Mouse (Mus musculus) spleen, postnatal 10 days (tissue): ENCODE measurements around the gene Slc2a6.

Source experiments
- DNase-seq, 2 experiments: peaks; one replicate each; pipeline ENCODE4 v3.0.0; 2021 to 2022; ENCODE audit warnings: low spot score in 2 of 2

Gene Slc2a6

DNA sequence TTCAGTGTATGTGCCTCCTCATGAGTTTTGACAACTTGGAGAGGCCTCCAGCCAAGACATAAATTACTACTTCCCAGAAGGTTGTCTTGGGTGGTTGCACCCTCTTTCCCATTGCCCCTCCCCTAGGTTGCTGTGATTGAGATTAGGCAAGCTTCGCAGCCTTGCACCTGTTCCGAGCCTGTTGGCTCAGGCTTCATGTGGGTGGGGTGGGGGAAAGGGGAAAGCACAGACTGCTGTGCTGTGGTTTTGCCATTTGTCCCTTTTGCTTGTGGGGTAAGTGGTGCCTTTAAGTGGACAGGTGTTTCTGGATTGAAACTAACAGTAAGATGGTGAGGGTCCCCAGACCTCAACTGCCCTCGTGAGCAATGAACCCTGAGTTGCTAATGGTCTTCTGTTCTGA, 8.2 kb upstream of the Slc2a6 start:
- DNase-seq = no peak

DNA sequence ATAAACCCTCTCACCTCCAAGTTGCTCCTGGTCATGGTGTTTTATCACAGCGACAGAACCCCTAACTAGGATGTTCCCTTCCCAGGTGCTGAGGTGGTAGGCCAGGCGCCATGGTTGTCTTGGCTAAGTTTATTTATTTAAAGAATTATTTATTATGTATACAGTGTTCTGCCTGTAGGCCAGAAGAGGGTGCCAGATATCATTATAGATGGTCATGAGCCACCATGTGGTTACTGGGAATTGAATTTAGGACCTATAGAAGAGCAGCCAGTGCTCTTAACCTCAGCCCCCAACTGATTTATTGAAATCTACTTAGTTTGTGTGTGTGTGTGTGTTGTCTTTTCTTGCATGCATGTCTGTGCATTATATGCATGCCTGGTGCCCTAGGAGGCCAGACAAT, 4.6 kb upstream of the Slc2a6 start:
- DNase-seq = no peak

DNA sequence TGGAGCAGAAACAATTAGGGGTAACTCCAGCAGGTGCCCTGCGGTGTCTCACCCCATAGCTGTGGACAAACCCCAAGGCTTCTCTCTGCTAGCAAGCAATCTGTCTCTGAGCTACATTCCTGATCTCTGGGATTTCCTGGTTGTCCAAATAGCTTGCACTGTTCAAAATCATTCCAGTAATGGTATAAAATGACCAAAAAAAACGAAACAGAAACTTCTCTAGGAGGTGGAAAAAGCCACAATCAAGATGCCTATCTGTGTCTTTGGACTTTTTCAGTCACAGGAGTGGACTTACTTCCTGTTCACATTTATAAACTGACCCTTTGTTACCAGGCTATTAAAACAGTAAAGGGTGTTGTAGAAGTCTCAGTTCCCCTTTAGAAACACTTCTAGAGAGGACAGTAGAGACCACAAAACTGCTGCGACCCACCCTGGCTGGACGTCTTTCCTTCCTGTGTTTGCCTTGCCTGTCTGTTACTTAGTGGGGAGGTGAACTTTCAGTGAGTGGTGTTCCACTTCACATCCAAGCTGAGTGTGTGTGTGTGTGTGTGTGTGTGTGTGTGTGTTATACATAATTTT, 728 bp upstream of the Slc2a6 start:
- no peak for DNase-seq

DNA sequence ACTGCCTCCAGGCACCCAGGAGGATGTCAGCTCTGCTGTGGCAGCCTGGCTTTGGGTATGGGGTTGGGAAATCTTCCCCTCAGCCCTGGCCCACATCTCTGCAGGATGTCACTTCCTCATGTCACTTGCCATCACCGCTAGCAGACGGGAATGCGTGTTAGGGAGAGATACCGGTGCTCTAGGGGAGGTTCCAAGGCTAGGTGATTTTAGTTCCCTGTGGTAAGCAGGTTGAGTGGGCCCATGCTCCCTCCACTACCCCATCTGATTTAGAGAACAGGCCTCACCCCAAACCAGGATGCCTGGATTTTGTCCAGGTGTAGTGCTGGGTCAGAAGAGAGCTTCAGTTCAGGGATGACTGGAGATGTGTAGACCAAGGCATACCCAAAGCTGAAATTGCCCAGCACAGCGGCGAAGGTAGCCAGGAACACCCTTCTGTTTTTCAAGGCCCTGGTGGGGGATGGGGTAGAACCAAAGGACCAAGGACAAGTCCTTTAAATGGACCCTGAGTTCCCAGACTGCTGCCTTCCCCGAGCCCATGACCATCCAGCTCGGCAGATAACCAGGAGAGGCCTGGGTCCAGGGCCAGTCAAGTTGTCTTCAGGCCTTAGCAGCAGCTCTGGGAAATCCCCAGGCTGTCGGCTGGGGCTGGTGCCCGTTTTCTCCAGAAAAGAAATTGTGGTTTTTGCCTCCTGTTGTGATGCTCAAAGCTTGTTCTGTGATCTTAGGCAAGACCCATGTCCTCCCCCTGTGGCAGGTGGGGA, 761 bp downstream of the Slc2a6 start:
- no peak for DNase-seq

DNA sequence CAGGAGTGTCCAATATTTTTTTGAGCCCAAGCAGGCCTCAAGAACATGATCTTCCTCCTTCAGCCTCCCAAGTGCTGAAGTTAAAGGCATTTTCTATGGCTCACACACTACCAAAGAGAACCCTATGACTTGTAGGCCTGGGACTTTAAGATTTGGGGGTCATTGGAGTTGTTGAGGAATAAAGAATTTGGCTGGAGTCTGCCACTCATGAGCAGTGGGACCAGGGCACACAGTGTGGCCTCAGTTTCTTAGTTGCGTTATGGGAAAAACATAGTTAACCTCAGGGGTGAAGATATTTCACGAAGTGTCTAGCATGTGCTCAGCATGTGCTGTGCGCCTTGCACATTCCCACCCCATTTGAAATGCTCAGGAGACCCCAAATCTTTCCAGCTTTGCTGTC, 1.5 kb downstream of the Slc2a6 start:
- DNase-seq = no peak

DNA sequence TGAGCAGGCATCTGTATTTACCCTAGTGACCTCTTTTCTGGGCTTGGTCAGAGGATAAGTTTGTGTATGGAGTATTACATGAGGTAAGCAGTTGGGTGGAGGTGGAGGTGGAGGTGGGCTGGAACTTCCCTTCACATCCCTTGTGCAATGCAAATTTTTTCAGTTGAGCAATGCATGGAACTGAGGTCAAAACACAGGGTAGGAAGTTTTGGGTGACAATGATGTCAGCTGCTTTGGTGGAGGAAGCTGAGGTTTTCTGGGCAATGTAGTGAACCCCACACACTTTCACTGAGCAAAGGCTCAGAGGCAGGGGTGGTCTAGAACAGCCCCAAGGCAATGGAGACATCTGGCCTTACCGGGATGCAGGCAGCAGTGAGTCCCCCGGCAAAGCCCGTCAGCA, 2.3 kb downstream of the Slc2a6 start:
- no peak for DNase-seq

DNA sequence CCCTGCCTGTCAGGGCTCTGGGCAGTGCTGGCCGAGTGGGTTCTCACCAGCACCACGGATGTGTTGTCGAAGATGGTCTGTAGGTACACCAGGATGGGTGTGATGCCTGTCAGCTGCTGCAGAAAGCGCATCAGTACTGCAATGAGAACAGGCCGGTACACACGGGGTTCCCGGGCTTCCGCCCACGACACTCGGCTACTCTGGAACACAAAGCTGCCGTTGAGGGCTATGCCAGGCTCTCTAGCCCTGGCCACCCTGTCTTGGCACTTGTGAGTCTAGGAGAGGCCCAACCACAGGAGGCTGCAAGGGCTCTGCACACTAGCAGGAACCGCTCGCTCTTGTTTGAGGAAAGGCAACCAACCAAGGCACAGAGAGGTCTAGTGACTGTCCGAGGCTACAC, 3.7 kb downstream of the Slc2a6 start:
- no peak for DNase-seq

DNA sequence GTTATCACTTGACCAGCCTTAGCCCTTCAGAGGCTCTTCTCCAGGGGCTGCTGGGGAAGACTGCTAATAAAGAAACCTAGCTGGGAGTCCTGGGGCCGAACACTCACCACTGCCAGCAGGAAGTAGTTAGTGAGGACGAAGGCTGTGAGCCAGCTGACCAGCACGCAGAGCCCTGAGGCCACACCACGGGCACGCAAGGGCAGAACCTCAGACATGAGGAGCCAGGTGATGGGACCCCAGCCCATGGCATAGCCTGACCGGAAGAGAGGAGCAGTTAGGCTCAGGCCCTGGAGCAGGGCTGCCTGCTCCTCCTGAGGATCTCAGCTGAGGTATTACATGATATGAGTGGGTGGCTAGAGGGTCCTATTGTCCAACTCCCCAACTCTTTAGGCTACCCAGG, 5.2 kb downstream of the Slc2a6 start:
- no peak for DNase-seq

DNA sequence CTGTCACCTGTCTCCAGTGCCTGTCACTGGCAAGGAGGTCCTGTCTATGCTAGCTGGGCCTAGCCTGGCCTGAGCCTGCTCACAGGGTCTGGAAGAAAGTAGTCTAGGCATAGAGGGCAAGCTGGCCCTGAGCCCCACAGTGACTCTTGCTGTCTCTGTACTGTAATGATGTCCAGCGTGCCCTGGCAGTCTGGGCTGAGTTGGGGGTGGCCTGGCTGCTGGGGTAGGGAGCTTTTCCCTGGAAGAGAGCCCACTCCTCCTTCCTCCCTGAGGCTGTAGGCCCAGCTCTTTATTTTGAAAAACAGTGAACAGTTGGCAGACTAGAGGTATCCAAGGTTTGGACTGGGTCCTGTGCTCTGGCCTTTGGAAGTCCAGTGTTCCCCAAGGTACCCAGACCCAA, 6.7 kb downstream of the Slc2a6 start:
- no peak for DNase-seq

DNA sequence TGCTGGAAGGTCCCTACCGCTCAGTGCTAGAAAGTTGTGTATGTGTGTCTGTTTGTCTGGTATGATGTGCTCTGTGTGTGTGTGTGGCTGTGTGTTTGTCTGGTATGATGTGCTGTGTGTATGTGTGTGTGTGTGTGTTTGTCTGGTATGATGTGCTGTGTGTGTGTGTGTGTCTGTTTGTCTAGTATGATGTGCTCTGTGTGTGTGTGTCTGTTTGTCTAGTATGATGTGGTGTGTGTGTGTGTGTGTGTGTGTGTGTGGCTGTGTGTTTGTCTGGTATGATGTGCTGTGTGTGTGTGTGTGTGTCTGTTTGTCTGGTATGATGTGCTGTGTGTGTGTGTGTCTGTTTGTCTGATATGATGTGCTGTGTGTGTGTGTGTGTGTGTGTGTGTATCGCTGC, 8.3 kb downstream of the Slc2a6 start:
- no peak for DNase-seq

DNA sequence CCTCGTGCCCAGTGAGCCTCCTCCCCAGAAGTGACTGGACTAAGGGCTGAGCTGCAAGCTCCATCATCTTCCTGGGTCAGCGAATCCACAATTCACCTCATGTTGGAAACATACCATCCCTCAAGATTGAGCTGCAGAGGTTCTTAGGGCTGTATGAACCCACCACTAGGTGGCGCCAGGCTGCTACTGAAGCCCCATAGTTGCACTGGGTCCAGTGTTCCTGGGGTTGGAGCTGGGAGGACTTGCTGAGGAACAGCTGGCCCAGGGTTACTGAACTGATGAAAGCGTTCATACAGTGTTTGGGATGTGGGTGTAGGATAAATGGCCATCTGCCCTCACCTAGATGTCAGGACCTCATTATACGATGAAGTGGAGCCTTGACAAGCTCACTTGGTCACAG, 10.0 kb downstream of the Slc2a6 start:
- peak; percentile 55 to 83 for DNase-seq

DNA sequence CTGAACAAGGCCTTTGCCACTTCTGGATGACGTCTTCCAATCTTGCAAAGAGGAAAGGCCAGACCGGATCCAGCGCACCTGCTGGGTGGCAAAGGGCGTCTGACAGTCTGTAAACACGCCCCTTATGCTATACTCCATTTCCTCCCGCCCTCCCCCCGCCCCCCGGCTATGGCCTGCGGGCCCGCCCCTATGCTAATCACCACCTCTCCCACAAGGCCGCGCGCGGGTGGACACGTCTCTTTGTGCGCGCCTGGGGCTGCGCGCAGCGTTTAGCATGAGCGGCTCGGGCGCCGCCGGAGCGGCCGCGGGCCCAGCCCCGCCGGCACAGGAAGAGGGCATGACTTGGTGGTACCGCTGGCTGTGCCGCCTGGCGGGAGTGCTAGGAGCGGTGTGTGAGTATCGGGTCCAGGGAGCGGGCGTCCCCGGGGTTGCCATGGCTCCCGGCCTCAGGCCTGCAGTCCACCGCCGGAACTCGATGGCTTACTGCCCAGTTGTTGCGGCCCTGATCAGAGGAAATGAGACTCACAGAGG, 18.0 kb downstream of the Slc2a6 start, which contains the start of gene Cacfd1:
Cacfd1 (plus strand) TSS at position 213 of the 531 bp plus-strand sequence.
- peak; percentile 67 to 89 for DNase-seq

DNA sequence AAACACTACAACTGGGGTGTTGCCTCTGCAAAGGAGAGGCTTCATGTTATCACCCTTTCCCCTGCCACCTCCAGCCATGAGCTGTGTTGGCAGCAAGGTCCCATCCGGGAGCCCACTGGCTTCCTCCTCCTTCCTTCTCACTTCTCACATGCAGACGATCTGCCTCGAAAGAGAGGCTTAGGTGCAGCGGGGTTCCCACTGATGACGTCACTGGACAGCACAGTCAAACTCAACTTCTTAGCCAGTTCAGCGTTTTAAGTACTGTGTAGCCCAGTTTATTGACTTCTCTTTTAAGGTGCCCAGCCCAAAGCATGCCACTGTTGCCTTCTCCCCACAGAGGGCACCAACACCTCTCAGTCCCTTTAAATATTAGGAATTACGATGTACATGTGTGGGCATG, 20.1 kb downstream of the Slc2a6 start:
- no peak for DNase-seq

DNA sequence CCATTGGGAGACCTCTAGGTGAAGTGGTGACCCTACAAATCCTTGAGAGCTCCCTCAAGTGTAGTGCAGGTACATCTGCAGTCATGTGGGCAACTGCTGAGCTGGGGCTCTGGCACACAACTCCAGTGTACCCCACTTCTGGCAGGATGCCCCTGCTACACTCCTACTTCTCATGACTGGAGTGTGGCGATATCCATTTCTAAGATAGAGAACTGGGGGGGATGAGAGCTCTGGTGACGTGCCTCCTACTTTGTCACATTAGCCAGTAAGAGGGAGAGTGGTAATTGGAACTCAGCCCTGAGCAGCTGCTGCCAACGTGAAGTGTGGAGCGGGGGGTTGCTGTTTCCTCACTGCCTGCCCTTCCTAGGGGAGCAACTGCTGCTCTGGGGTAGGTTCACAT, 21.5 kb downstream of the Slc2a6 start:
- DNase-seq = no peak

DNA sequence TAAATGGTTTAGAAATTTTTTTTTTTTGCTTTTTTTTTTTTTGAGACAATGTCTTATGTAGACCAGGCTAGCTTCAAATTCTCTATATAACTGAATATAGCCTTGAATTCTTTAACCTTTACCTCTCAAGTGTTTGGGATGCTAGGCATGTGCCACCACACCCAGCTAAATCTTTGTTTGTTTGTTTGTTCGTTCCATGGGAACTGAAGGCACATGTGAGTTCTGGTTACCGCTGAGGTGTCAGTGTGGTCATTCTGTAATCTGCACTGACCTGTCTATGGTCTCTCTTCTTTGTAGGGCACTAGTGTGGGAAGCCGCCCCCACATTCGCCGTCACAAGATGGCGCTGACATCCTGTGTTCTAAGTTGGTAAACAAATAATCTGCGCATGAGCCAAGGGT, 29.8 kb downstream of the Slc2a6 start:
- no peak for DNase-seq

DNA sequence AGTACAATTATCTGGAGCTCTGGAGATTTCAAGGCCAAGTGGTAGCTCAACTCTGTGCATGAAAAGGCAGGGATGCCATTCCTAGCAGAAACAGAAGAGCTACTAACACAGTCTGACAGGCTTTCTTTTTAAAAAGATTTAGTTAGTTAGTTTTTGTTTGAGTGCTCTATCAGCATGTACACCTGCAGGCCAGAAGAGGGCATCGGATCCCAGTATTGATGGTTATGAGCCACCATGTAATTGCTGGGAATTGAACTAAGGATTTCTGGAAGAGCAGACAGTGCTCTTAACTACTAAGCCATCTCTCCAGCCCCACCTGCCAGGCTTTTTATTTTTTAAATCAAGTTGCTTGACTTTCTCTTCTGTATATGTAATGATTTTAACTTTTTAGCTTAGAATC, 30.3 kb downstream of the Slc2a6 start:
- DNase-seq = no peak

DNA sequence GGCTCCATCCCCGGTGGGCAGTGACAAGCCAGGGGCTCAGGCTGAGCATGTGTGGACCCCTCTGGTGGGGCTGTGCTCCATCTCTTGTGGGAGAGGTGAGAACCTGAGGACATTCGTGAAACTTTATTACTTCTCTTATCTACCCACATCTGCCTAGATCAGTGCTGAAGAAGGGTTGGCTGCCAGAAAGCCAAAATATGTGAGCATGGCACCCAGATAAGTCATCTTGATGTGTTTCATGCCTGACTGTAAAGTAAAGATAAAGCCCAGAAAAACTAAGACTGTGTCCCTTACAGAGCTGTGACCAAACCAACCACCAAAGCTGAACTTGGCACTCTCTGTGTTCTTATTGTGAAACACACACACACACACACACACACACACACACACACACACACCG, 33.9 kb downstream of the Slc2a6 start:
- DNase-seq = no peak

DNA sequence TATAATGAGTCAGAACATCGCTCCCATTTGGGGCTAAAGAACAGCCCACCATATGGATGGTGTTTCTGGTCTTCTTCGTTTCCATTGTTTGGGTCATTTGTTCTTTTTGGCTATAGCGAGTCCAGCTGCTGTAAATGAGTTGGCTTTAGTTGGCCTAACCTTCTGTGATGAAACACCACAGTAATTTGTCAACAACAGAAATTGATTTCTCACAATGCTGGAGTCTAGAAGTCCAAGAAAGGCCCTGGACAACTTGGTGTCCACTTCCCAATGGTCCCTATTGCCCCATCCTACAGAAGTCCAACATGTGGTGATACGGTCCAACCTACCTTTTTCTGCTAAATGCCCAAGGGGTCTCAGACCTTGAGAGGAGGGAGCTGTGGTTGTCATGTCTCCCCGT, 43.2 kb downstream of the Slc2a6 start:
- DNase-seq = no peak

DNA sequence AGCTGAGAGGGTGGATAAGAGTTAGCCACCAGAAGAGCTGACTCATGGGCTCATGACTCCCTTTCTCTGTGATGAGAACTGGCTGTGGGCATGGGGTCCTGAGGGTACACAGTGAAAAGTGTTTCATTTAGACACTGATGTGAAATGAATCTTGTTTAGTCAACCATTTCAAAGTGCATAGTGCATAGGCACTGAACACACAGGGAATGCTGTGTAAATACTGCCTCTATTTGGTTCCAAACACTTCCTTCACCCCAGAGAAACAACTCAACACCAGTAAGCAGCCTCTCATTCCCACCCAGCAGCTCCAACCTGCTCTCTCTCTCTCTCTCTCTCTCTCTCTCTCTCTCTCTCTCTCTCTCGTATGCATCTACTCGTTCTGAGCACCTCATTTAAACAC, 43.6 kb downstream of the Slc2a6 start:
- no peak for DNase-seq

DNA sequence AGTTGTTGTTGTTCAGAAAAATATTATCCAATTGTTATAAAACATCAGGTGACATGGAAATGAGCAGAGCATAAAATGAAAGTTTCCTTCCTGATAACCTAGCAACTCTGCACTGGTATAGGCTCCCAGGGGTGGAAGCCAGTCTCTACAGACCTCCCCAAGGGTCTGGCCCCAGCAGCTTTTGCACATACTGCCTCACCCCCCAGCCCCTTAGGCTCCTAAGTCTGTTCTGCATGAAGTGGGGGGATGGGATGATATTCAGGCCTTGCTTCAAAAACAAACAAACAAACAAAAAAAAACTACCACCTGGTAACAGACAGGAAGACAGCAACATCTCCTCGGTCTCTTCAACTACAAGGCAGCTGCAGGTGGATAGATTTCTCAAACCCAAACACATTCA, 47.4 kb downstream of the Slc2a6 start:
- no peak for DNase-seq

DNA sequence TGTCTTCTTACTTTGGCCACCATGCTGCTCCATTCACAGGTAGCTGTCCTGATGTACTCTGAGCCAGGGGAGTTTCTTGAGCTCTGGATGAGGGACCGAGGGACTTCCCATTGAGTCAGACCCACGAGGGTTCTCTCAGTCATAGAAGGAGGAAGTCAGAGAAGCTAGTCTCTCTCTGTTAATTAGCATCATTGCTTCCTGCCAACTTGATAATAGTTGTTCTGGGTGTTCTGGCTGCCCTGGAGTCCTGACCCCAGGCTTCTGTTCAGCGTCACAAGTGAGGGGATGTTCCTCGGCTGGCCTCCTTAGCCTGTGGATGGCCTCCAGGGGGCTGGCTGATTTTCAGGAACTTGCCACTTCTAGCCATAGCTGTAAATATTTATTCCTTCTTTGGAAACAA, 53.8 kb downstream of the Slc2a6 start:
- DNase-seq = no peak

DNA sequence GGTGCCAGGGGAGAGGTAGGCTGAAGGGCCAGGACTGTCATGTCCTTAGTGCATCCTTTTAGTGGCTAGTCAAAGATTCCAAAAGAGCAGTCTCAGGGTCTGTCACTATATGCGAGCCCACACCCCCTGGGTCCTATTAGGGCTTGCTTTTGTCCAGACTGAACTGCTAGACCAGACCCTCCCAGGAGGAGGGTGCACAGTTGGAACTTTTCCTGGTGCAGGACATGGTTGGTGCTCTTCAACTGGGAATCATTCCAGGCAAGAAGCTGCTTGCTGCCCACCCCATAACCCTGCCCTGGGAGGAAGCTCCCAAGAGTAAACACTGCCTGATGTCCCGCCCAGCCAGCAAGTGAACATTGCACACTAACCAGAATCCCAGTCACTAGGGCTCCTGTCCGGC, 54.7 kb downstream of the Slc2a6 start, which contains the start of gene Adamts13:
Adamts13 (plus strand) TSS at position 301 of the 400 bp plus-strand sequence.
- DNase-seq = no peak
